Mouse (Mus musculus) midbrain, embryonic 15.5 days (tissue): Measurements from ENCODE around the gene Ces1f. TPM values are rescaled to one million over a fixed set of nuclear protein-coding genes. Genes with fewer than 3 reads are reported as not detected.

Source experiments
- ATAC-seq: fragments of 200-750 bp; cut with Nextera tagmentation; replicated peaks from 2 replicates; pipeline ENCODE4 v1.8.0; 2017; ENCODE audit warnings: moderate TSS enrichment
- H3K27ac ChIP-seq: fragments of 300-500 bp; sonication (generic); 2 replicates; pipeline ENCODE4 v1.5.1; 2015; ENCODE audit warnings: mild to moderate bottlenecking, inconsistent platforms
- H3K27me3 ChIP-seq: fragments of 300-500 bp; sonication (generic); replicated peaks from 2 replicates; pipeline ENCODE4 v1.6.1; 2015; ENCODE audit warnings: inconsistent platforms
- H3K36me3 ChIP-seq: fragments of 300-500 bp; sonication (generic); replicated peaks from 2 replicates; pipeline ENCODE4 v1.6.1; 2015; ENCODE audit warnings: inconsistent platforms
- H3K4me1 ChIP-seq: fragments of 300-500 bp; sonication (generic); 2 replicates; pipeline ENCODE4 v1.6.1; 2015; ENCODE audit warnings: inconsistent platforms
- H3K4me2 ChIP-seq: fragments of 300-500 bp; sonication (generic); 2 replicates; pipeline ENCODE4 v1.6.1; 2015; ENCODE audit warnings: inconsistent platforms, mild to moderate bottlenecking, moderate library complexity
- H3K4me3 ChIP-seq: fragments of 300-500 bp; sonication (generic); 2 replicates; pipeline ENCODE4 v1.5.1; 2015; ENCODE audit warnings: mild to moderate bottlenecking, inconsistent platforms
- H3K9ac ChIP-seq: fragments of 300-500 bp; sonication (generic); 2 replicates; pipeline ENCODE4 v1.6.1; 2015; ENCODE audit warnings: mild to moderate bottlenecking, inconsistent platforms
- H3K9me3 ChIP-seq: fragments of 300-500 bp; sonication (generic); 2 replicates; pipeline ENCODE4 v1.6.1; 2016; ENCODE audit warnings: inconsistent platforms
- WGBS: fragments of 180-500 bp; shearing (Covaris S2); methylation state at CpG from one replicate; pipeline ENCODE4 v1.1.7; 2015; ENCODE audit warnings: mixed read lengths; 5-methylcytosine and 5-hydroxymethylcytosine counted together
- polyA plus RNA-seq: library from polyadenylated mRNA; unstranded; fragments of >200 nt; fragmentation: Nextera tagmentation; extraction: Ambion mirVana; gene quantifications from 2 replicates; pipeline ENCODE4 v1.2.1, GENCODE M21; 2015

Gene Ces1f
- not detected in 2 replicates for polyA plus RNA-seq

DNA sequence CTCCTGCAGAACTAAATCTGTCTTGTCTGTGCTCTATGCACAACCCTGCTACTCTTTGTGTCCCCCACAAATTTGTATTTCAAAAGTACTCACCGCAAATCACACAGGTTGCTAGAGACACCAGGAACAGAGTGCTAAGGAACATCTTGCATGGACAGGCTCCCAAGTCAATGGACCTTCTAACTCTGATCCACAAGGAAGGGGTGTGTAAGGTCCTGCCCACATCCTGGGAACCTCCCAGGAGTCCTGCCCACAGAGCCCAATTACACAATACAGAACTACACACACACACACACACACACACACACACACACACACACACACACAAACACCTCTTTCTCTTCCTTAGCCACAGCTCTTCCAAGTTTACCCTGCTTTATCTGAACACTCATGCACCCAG is at the start of gene Ces1f:
TSS of gene Ces1f (minus strand) at position 192 of the 400 bp plus-strand sequence.
- no peak within 1 kb of the TSS for H3K27ac ChIP-seq
- no peak within 1 kb of the TSS for H3K4me2 ChIP-seq
- H3K36me3 ChIP-seq = no peaks in the 10 kb centered on the region
- H3K27me3 ChIP-seq = no peaks in the 10 kb centered on the region
- no peaks in the 10 kb centered on the region for H3K9me3 ChIP-seq
- no peaks in the 10 kb centered on the region for H3K4me1 ChIP-seq
- no peak within 1 kb of the TSS for H3K9ac ChIP-seq
- 90% methylated on average over 1 of the region's 1 CpGs for WGBS
- no peak for ATAC-seq
- H3K4me3 ChIP-seq = no peak within 1 kb of the TSS

- H3K36me3 ChIP-seq = no peaks in the 10 kb centered on the region
- H3K27me3 ChIP-seq = no peaks in the 10 kb centered on the region
- 84% methylated on average over 2 of the region's 2 CpGs for WGBS
- no peak overlapping the region for H3K9ac ChIP-seq
- no peaks in the 10 kb centered on the region for H3K4me1 ChIP-seq
- no peaks in the 10 kb centered on the region for H3K9me3 ChIP-seq
- no peak overlapping the region for H3K27ac ChIP-seq
- no peak for ATAC-seq
- H3K4me2 ChIP-seq = no peak overlapping the region
- no peak overlapping the region for H3K4me3 ChIP-seq
Measured at GRCm38 (mm10) chr8:93325123-93325522, 45.6 kb upstream of the Ces1f start.

GRCm38 (mm10) chr8:93317031-93317430 is 37.5 kb upstream of the Ces1f start:
- Histone ChIP-seq H3K4me2 (no peak overlapping the region), H3K4me1 (no peaks in the 10 kb centered on the region), H3K36me3 (no peaks in the 10 kb centered on the region), H3K4me3 (no peak overlapping the region), H3K9ac (no peak overlapping the region), H3K27me3 (no peaks in the 10 kb centered on the region), H3K27ac (no peak overlapping the region), H3K9me3 (no peaks in the 10 kb centered on the region)
- no peak for ATAC-seq
- WGBS = 85% methylated on average over 2 of the region's 2 CpGs

DNA sequence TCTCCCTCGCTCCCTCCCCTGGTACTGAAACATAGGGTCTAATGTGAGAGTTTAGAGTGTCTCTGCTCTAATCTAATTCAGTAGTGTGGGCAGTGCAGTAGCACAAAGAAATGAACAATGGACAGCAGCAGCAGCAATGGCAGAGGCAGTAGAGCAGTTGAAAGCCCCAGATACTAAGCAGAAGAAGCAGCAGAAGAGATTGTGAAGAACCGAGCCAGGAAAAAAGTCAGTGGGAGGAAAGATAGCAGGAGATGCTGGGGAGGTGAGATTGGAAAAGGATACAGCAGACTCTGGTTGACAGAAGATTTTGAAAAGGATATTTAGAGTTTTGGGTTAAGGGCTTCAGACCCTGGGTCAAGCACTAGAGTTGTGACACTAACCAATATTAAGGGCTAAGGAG is 36.0 kb upstream of the Ces1f start:
- Histone ChIP-seq H3K4me2 (no peak overlapping the region), H3K4me1 (no peaks in the 10 kb centered on the region), H3K9ac (no peak overlapping the region), H3K4me3 (no peak overlapping the region), H3K27me3 (no peaks in the 10 kb centered on the region), H3K27ac (no peak overlapping the region), H3K36me3 (no peaks in the 10 kb centered on the region), H3K9me3 (no peaks in the 10 kb centered on the region)
- WGBS = 85% methylated on average over 2 of the region's 2 CpGs
- no peak for ATAC-seq

DNA sequence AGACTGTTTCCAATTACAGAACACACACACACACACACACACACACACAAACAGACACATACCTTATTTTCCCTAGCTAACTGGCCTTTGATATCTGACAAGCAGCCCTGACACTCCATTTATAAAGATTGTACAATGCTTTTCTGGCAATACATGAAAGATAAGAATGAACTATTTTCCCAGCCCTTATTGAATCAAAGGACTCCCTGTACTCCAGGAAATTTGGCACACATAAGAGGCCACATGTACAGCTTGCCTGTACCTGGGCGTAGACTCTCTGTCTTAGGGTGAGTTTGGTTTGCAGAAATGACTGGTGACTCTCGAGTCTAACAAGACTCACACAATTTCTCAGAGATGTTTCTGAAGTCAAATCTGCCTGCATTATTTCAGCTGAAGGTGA is 4.3 kb upstream of the Ces1f start:
- 87% methylated on average over 2 of the region's 2 CpGs for WGBS
- Histone ChIP-seq H3K9me3 (no peaks in the 10 kb centered on the region), H3K27ac (no peak overlapping the region), H3K36me3 (no peaks in the 10 kb centered on the region), H3K27me3 (no peaks in the 10 kb centered on the region), H3K4me2 (no peak overlapping the region), H3K9ac (no peak overlapping the region), H3K4me3 (no peak overlapping the region), H3K4me1 (no peaks in the 10 kb centered on the region)
- no peak for ATAC-seq

GRCm38 (mm10) chr8:93282349-93282748 is 2.8 kb upstream of the Ces1f start:
- H3K4me2 ChIP-seq = no peak overlapping the region
- H3K4me1 ChIP-seq = no peaks in the 10 kb centered on the region
- no peak overlapping the region for H3K4me3 ChIP-seq
- H3K36me3 ChIP-seq = no peaks in the 10 kb centered on the region
- no peak overlapping the region for H3K9ac ChIP-seq
- no peaks in the 10 kb centered on the region for H3K27me3 ChIP-seq
- 78% methylated on average over 3 of the region's 3 CpGs for WGBS
- no peak overlapping the region for H3K27ac ChIP-seq
- no peaks in the 10 kb centered on the region for H3K9me3 ChIP-seq
- no peak for ATAC-seq

- Histone ChIP-seq H3K27ac (no peak overlapping the region), H3K4me3 (no peak overlapping the region), H3K9me3 (no peaks in the 10 kb centered on the region), H3K4me1 (no peaks in the 10 kb centered on the region), H3K27me3 (no peaks in the 10 kb centered on the region), H3K36me3 (no peaks in the 10 kb centered on the region), H3K4me2 (no peak overlapping the region), H3K9ac (no peak overlapping the region)
- no peak for ATAC-seq
- 60% methylated on average over 4 of the region's 4 CpGs for WGBS
Measured at GRCm38 (mm10) chr8:93278176-93278805, 1.3 kb downstream of the Ces1f start.

DNA sequence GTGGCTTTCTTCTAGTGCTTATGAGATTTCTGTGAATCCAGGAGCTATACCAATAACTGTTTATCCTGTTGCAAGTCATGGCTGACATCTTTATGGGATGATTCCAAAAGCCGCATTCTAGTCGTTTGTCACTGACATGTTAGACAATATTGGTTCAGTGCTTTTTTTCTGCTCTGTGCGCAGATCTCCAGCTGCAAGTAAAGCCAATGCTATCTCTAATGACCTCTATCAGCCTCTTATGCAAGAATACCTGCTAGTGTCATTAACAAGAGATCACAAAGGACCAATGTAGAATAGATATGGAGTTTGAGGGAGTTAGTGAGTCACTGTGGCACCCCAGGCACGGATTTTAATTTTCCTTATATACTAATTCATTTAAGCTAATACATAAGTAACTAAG is 4.9 kb downstream of the Ces1f start:
- no peaks in the 10 kb centered on the region for H3K36me3 ChIP-seq
- H3K9ac ChIP-seq = no peak overlapping the region
- no peaks in the 10 kb centered on the region for H3K4me1 ChIP-seq
- no peaks in the 10 kb centered on the region for H3K27me3 ChIP-seq
- 91% methylated on average over 4 of the region's 4 CpGs for WGBS
- H3K4me3 ChIP-seq = no peak overlapping the region
- ATAC-seq = no peak
- H3K4me2 ChIP-seq = no peak overlapping the region
- no peaks in the 10 kb centered on the region for H3K9me3 ChIP-seq
- no peak overlapping the region for H3K27ac ChIP-seq

GRCm38 (mm10) chr8:93273321-93273720 is 6.2 kb downstream of the Ces1f start:
- no peaks in the 10 kb centered on the region for H3K4me1 ChIP-seq
- H3K27me3 ChIP-seq = no peaks in the 10 kb centered on the region
- no peak overlapping the region for H3K9ac ChIP-seq
- no peak for ATAC-seq
- H3K9me3 ChIP-seq = no peaks in the 10 kb centered on the region
- H3K4me3 ChIP-seq = no peak overlapping the region
- H3K4me2 ChIP-seq = no peak overlapping the region
- H3K36me3 ChIP-seq = no peaks in the 10 kb centered on the region
- no peak overlapping the region for H3K27ac ChIP-seq
- 87% methylated on average over 3 of the region's 3 CpGs for WGBS

- no peaks in the 10 kb centered on the region for H3K27me3 ChIP-seq
- no peaks in the 10 kb centered on the region for H3K9me3 ChIP-seq
- H3K4me1 ChIP-seq = no peaks in the 10 kb centered on the region
- no peak overlapping the region for H3K4me2 ChIP-seq
- H3K9ac ChIP-seq = no peak overlapping the region
- H3K4me3 ChIP-seq = no peak overlapping the region
- ATAC-seq = no peak
- no peak overlapping the region for H3K27ac ChIP-seq
- 79% methylated on average over 4 of the region's 4 CpGs for WGBS
- H3K36me3 ChIP-seq = no peaks in the 10 kb centered on the region
Measured at GRCm38 (mm10) chr8:93272686-93273085, 6.9 kb downstream of the Ces1f start.

DNA sequence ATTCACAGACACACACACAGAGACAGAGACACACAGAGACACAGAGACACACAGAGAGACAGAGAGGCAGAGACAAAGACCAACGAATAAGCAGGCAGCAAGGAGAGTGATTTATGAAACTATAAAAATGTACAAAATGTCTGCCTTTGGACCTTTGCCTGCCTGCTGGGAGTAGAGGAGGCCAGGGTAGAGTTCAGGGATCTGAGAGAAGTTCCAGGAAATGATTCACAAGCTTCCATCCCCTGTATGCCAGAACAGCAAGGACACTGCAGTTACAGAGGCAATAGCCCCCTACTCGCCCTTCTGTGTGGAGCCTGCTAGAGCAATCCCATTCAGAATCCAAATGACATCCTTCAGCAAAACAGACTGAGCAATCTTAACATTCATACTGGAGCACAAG is 18.1 kb downstream of the Ces1f start:
- H3K4me3 ChIP-seq = no peak overlapping the region
- no peak overlapping the region for H3K27ac ChIP-seq
- no peaks in the 10 kb centered on the region for H3K27me3 ChIP-seq
- no peak overlapping the region for H3K4me2 ChIP-seq
- no peaks in the 10 kb centered on the region for H3K36me3 ChIP-seq
- H3K9me3 ChIP-seq = no peaks in the 10 kb centered on the region
- H3K4me1 ChIP-seq = no peaks in the 10 kb centered on the region
- no peak for ATAC-seq
- 77% methylated on average over 2 of the region's 2 CpGs for WGBS
- H3K9ac ChIP-seq = no peak overlapping the region

GRCm38 (mm10) chr8:93252400-93252925 is 27.1 kb downstream of the Ces1f start:
- Histone ChIP-seq H3K27ac (no peak overlapping the region), H3K27me3 (no peaks in the 10 kb centered on the region), H3K4me2 (no peak overlapping the region), H3K9me3 (no peaks in the 10 kb centered on the region), H3K9ac (no peak overlapping the region), H3K36me3 (no peaks in the 10 kb centered on the region), H3K4me1 (no peaks in the 10 kb centered on the region), H3K4me3 (no peak overlapping the region)
- 90% methylated on average over 1 of the region's 1 CpGs for WGBS
- no peak for ATAC-seq

DNA sequence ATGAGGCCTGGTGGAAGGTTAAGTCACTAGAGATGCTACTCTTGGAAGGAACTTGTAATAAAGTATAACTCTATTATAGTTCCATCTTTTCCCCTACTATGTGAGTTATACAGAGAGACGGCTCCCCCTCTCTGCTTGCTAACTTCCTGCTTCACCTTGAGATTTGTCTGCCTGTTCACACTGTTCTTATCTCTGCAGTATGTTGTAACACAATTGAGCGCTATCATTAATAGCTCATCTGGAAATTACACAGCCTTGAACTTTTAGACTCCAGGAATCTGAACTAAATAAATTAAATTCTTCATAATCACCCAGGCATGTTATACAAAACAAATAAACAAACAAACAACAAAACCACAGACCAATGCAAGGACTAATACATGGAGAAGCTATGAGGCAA is 33.5 kb downstream of the Ces1f start:
- 88% methylated on average over 2 of the region's 2 CpGs for WGBS
- H3K4me1 ChIP-seq = no peaks in the 10 kb centered on the region
- no peak overlapping the region for H3K4me2 ChIP-seq
- H3K9me3 ChIP-seq = no peaks in the 10 kb centered on the region
- no peak overlapping the region for H3K27ac ChIP-seq
- no peaks in the 10 kb centered on the region for H3K27me3 ChIP-seq
- ATAC-seq = no peak
- H3K4me3 ChIP-seq = no peak overlapping the region
- H3K36me3 ChIP-seq = no peaks in the 10 kb centered on the region
- no peak overlapping the region for H3K9ac ChIP-seq
